Mouse (Mus musculus) naive thymus-derived CD4-positive, alpha-beta T cell, adult 2 months (primary cell): ENCODE results near the gene Foxq1.

Source experiments
- DNase-seq: peaks from one replicate; pipeline ENCODE4 v3.0.0-alpha.2; 2011; ENCODE audit warnings: low read depth

Gene Foxq1

DNA sequence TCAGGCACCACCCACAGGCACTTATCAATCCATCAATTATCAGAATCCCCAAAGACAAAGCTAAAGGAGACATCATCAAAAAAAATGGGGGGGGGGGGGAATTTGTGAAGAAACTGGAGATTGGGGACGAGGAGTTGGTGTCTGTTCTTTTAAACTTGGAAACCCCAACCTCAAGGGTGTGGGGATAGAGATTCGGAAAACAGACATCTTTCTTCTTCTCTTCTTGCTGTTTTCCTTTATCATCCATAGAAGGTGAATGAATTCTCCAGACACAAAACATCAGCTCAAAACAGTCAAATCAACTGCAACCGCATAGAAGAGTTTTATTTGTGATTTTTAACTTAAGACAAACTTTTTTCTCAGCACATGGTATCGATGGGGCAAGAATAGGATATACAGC lies at the start of gene Foxq1:
TSS of gene Foxq1 (plus strand) at position 301 of the 400 bp plus-strand sequence.
- DNase-seq, result no peak

DNA sequence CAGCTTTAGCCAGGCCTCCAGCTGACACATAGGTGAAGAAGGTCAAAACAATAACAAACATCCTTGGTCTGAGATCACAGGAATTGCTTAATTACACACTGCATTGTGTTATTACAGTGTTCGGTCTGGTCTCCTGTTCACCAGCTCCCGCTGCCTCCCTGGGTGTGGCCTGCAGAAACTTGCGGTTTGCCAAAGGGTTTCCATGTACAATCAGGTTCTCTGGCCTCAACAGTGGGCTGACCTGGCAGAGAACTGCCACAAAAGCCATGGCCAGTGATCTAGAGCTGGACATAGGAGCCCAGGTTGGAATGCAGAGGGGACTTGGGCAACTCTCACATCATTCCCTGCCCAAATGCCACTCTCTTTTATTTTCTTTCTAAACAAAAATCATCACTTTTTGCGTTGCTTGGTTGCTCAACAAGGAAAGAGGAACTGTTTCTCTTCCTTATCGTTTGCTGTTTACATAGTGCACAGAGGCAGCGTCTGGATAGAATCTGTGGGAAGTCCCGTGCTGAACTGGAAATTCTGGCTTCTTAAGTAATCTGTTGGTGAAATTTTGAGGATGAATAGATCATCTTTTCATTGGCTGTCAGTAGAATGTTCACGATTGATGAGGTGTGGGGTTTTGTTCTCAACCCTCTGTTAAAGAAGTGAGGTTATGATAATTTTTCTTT lies 49.3 kb upstream of the Foxq1 start:
- no peak for DNase-seq

DNA sequence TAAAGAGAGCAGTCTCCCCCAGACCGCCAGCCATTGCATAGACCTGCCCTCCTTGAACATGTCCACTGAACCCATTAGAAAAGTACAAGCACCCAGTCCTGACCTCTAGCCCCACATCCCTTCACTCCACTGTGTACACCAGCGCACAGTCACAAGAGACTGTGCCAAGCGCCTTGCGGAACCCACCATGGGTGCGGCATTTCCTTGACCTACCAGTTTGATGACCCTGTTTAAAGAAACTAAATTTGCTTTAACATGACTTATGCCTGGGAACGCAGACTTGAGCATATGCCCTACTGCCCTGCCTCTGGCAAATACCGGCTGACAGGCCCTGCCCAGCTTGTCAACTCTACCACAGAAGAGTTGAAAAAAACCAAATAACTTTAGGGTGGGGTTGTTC lies 40.7 kb upstream of the Foxq1 start:
- no peak for DNase-seq

DNA sequence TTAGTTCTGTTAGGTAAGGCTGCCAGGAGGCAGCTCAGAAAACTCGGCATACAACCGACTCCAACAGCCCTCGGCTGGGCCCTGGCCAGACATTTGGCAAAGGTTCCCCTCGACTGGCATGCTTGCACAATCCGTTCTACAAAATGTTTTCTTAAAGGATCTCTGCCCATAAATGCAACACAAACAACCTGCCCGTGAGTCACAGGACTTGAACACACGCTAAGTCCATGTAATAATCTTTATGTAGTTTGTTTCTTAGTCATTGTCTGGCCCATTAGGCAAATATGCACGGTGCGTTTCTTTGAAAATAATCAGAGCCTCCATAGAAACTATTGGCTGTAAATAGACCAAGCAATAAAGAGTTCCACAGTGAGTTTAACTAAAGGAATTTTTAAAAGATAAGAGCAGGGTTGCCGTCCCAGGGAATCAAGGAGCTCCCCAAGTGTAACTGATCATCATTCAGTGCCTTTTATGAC lies 37.5 kb upstream of the Foxq1 start:
- DNase-seq, result no peak

DNA sequence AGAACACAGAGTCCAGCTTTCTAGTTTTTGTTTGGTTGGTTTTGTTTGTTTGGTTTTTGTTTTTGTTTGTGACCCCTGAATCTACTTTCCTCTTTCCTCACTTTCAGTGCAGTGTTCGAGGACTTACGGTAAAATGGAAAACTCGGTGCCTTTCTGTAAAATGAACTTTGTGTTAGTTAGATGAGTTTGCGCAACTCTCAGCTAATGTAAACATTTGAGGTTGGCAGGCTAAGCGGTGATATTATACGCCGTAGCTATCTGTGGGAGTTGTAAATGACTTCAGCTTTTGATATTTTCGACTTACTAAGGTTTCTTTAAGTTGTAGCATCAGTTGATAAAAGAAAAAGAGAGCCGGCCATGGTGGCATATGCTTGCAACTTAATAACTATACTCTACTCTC lies 37.0 kb upstream of the Foxq1 start:
- no peak for DNase-seq

DNA sequence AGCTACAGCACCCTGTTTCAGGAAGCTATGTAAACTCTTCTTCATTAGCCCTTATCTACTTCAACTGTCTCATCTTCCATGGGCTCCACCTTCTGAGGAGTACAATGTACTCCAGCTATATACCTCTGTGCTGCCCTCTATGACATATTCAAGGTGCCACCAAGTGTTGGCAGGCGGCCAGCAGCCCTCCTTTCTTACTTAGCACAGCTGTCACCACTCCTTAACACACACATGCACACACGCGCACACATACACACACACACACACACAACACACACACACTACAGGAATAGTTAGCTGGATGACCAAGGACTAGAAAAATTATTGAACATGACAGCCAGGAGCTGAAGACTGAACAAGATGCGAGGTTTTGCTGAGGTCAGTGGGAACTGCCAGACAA lies 31.0 kb upstream of the Foxq1 start:
- no peak for DNase-seq

DNA sequence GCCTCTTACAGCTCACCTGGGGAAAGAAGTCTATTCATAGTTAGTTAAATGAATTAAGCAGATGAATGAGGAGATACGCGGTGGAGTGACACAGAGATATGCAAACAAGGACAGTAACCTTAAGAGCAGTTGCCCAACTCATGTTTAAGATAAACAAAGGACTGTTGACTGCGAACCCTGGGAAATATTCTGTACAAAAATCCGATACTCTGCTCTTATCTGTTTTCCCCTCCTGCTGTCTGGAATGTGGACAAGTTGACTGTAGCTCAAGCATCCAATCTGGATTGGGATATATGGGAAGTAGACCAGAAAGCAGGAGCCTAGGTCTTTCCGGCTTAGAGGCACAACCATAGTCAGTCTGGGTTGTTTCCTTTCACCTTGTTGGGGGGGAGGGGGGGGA lies 24.7 kb upstream of the Foxq1 start:
- no peak for DNase-seq

DNA sequence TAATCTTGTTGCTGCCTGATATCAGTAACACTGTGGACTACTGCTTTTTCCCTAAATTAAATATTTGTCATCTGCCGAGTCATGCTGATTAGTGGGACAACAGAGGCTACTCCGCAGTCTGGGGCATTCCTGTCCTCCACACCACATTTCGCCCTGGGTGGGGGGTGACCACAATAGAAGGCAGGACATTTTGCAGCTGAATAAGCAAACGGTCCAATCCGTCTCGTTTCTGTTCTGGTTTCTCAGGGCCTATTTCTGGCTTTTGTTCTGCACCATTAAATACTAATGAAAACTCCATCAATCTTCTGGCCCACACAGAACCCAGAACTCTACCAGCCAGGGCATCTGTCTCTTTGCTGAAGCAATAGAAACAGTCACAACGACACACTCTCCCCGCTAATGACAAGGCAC lies 24.3 kb upstream of the Foxq1 start:
- DNase-seq, result no peak

DNA sequence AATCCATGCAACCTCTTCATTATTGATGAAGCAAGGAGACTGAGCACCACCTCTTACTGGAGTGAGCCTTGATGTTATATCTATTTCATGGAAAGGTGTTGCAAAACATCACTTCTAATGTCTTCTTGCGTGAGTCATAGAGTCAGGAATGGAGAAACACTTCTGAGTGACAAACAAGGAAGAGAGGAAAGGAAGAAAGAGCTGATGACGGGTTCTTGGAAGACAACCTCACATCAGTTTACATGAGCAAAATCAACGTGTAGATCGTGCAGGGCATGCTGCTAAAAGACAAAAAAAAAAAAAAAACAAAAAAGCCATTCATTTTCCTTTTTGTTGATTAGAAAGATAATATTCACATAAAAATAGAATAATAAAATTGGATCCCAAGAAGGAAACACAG lies 21.2 kb upstream of the Foxq1 start:
- DNase-seq, result no peak

DNA sequence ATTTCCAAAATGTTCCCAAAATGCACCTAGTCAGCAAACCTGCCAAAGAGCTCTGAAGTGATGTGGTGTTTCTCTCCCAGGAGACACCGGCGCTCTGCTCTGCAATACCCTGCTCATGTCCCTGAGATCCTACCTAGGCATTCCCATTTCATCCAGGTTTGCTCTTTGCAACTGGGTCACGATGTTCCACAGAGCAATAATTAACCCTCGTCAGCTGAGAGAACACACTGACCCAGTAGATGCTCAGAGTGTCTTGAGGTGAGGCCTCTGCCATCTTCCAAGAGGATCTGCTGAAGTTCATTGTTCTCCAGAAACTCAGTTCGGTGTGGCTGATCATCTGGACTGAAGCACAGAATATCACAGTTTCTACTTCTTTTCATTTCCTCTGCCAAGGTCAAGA lies 12.9 kb upstream of the Foxq1 start:
- DNase-seq, result no peak

DNA sequence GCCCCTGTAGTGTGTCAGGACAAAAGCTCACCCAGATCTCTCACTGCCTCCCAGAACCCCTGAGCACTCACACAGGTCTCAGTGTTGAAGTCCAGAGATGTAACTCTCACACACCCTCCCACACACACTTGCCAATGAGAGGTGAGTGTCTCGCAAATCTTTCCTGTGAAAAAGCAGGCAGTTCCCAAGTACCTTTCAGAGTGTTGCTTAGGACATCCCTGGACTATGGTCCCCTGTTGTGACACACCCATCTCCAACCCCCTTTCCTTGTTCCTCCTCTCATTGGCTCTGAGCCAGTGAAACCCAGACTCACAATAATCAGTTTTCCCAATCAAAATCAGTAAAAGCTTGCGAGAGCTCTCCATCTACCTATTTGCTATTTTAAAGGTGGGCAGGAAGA lies 9.2 kb upstream of the Foxq1 start:
- no peak for DNase-seq

DNA sequence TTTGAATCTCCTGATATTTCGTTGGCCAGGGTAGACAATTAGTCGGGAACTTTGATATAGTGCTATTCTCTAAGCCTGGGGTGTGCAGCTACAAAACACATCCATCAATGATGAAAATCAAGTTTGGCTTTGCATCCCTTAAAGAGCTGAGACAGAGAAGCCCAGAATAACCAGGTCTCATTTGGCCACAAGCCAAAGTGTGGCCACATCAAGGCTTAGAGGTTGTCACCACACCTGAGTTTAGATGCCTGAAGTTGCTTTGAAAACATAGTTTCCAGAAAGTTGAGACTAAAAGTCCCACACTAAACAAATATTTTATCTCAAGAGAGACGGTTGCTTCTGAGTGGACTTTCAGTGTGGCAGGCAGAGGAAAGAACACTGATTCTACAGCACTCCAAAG lies 8.7 kb upstream of the Foxq1 start:
- no peak for DNase-seq

DNA sequence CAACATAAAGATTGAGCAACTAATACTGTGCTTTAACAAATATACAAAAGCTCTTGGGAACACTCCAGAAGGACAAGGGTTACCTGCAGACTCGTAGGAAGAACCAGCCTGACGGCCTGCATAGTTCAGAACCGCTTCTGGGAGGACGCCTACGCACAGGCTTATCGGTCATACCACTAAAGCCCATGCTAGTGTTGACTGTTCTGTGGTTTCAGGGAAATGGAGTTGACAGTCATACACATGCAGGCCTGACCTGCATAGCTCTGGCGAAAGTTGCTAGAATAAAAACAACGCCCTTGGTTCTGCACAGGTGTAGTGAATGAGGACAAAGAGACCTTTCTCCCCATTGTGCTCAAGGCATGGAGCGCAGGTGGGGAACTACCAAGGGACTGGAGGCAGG lies 8.3 kb upstream of the Foxq1 start:
- no peak for DNase-seq

DNA sequence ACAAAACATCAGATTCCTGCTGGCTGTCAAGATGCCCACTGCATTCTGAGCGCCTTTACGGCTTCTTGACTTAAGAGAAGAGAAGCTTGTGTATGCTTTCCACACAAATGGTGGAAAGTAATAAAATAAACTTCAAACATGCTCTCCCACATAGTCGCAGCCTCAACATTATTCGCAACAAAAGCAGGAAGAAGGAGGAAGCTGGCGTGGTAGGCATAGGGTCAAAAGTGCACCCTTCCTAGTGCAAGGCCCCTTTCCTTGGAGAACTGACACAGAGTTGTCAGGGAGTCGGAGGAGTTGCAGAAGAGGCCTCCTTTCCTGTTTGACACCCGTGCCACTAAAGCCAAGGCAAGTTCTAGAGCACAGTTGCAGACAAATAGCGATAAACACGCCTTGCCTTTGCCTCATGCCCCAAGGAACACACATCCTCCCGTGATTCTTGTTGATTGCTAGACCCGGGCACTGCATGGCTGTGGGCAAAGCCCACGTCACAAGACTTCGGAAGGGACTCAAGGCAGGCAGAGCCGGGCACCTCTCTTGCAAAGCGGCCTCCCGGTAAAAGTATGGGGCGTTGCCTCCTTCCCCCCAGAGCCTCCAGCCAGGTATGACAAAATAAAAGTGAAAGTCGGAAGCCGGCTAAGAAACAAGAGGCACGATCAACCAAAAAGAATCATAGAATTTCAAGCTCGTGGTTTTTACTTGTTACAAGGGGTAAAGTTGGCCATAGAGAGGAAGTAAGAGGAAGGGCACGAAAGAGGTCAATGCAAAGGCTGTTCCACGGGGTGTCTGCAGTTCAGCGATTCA lies 1.2 kb downstream of the Foxq1 start:
- DNase-seq, result peak; percentile 6

DNA sequence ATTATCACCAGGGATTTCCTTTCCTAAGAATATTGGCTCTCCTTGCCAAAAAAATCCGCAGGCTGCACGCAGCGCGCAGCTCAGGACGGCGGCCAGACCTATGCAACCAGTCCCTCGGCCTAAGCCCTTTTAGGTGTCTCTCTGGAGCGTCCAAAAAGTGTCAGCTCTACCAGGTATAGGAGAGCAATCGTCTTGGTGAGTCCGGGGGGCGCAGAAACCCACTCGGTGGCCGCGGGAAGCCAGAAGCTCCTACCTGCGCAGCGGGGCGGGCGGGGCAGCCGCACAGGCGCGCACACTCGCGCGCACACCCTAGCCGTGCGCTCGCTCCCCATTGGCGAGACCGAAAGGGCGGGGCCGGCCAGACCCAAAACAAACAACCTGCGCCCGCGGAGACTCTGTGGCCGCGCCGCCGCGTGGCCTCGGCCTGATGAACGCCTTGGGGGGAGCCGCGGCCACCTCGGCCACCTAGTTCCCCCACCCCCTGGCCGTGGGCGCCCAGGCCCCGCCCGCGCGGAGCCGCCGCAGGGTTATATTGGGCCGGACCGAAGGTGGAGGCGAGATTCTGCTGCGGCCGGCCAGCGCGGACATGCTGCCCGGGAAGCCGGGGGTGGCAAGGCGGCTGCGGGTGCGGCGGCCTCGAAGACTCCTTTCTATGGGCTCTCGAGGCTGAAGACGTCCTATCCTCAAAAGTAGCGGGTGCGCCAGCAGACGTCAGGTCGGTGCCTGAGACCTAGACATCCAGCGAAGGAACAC lies 2.0 kb downstream of the Foxq1 start:
- DNase-seq, result peak; percentile 1

DNA sequence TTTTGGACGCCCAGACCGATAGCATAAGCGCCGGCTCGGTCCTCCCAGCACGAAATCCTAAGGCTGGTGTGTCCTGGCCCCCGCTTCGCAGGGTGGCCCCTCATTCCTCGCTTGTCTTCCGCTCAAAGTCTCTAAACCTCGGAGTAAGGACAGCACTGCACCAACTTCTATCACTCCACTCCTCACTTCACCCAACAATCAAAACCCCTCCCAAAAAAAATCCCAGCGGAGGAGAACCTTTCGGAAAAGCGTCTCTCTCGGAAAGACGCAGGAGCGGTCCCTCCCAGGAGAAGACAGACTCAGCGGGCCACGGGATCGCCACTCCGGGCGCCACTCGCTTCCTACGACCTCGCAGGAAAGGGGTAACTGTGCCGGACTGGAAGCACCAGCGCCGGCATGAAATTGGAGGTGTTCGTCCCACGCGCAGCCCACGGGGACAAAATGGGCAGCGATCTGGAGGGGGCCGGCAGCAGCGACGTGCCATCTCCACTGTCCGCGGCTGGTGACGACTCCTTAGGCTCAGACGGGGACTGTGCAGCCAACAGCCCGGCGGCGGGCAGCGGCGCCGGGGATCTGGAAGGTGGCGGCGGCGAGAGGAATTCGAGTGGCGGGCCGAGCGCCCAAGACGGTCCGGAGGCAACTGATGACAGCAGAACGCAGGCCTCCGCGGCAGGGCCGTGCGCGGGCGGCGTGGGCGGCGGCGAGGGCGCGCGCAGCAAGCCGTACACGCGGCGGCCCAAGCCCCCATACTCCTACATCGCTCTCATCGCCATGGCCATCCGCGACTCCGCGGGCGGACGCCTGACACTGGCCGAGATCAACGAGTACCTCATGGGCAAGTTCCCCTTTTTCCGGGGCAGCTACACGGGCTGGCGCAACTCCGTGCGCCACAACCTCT lies 2.8 kb downstream of the Foxq1 start, which contains the start of gene A530084C06Rik:
TSS of gene A530084C06Rik (minus strand) at position 813 of the 898 bp plus-strand sequence.
- peak; percentile 11 for DNase-seq

DNA sequence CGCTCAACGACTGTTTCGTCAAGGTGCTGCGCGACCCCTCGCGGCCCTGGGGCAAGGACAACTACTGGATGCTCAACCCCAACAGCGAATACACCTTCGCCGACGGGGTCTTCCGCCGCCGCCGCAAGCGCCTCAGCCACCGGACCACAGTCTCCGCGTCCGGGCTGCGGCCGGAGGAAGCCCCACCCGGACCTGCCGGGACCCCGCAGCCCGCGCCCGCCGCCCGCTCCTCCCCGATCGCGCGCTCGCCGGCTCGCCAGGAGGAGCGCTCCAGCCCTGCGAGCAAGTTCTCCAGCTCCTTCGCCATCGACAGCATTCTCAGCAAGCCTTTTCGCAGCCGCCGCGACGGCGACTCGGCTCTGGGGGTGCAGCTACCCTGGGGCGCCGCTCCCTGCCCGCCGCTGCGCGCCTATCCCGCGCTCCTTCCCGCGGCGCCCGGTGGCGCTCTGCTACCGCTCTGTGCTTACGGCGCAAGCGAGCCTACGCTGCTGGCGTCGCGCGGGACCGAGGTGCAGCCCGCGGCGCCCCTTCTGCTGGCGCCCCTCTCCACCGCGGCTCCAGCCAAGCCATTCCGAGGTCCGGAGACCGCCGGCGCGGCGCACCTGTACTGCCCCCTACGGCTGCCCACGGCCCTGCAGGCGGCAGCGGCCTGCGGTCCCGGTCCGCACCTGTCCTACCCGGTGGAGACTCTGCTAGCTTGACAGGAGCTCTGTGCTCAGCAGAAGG lies 3.6 kb downstream of the Foxq1 start:
- peak; percentile 26 for DNase-seq

DNA sequence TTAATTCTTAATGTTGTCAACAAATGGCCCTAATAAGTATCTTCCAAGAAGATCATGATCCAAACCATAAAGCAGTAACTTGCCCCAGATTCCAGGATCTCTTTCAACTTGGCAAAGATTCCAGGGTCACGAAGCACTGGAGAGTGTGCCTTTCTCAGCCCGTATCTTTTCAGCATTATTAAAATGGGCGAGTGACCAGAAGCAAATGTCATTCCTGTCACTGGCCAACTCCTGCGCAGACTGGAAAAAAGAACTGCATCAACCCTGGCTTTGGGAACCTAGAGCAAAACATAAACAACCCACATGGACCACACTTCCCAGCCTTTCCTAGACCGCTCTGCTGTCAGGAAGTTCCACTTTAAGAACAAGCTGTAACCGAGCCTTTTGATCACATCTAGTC lies 8.5 kb downstream of the Foxq1 start:
- DNase-seq, result no peak

DNA sequence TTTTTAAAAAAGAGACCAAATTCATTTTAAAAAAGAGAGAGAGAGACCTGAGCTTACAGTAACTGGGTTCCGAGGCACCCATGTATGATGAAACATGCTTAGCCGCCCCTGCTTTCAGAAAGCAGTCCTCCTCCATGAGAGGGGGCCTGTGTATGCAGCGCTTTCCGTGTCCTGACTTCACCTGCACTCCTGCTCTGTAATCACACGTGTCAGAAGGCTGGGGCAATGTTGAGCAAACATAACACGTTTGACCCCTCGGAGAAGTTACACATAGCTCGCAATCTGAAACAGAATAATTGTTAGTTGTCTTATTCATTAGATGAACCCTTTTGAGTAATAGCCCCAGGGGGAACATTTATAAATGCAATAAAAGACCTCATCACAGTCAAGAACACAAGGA lies 11.2 kb downstream of the Foxq1 start:
- no peak for DNase-seq

DNA sequence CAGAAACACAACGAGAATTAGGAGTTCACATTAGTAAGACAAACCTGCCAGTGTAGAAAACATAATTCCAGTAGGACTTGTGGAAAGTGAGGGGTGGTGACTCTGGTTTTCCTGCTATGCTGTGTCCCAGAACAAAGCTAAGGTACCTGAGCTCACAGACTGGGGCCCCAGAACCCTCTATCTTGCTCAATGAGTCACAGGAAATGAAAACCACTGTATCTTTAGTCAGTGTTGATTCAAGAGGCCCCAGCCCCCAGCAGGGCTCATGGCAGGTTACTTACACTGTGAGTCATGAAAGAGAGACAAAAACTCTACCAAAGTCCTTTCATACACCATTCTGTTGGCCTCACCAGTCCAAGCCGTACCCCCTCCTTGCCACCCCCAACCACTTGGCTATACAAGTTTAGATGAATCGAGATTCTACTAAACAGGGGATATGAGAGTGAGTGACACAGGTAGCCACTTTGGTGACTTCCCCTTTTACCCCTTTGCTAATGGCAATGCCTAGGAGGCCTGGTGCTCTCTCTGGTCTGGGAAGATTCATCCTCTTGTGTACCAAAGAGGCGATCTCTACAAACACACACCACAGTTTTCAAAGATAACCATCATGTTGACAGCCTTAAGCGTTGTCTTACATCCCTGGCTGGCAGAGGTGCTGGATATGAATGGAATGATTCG lies 11.8 kb downstream of the Foxq1 start:
- DNase-seq, result peak; percentile 9
